Mouse (Mus musculus) lung, postnatal 0 days (tissue): ENCODE measurements at regions not wholly inside any gene's neighbourhood (a gene's known extent, or its start where the extent isn't known, plus 50 kb on each side); places are given as distances from the start of the nearest gene placed in this dataset.

Experiments
- ATAC-seq: fragments of 200-750 bp; cut with Nextera tagmentation; 2 replicates; pipeline ENCODE4 v1.8.0; 2017; ENCODE audit warnings: moderate library complexity
- DNase-seq: peaks from one replicate; pipeline ENCODE4 v3.0.0-alpha.2; 2016; ENCODE audit warnings: low spot score
- H3K27ac ChIP-seq: fragments of 300-500 bp; sonication (generic); 2 replicates; pipeline ENCODE4 v1.5.1; 2014; ENCODE audit warnings: antibody characterized with exemption, mild to moderate bottlenecking, low read length, mixed read lengths
- H3K27me3 ChIP-seq: fragments of 300-500 bp; sonication (generic); replicated peaks from 2 replicates; pipeline ENCODE4 v1.6.1; 2014; ENCODE audit warnings: low read length, mixed read lengths; ENCODE audit not compliant: insufficient read depth
- H3K36me3 ChIP-seq: fragments of 300-500 bp; sonication (generic); 2 replicates; pipeline ENCODE4 v1.6.1; 2014; ENCODE audit warnings: low read length, mixed read lengths; ENCODE audit not compliant: insufficient read depth
- H3K4me1 ChIP-seq: fragments of 300-500 bp; sonication (generic); 2 replicates; pipeline ENCODE4 v1.6.1; 2014; ENCODE audit warnings: antibody characterized with exemption, low read depth, low read length, mixed read lengths; ENCODE audit not compliant: insufficient read depth
- H3K4me2 ChIP-seq: fragments of 300-500 bp; sonication (generic); replicated peaks from 2 replicates; pipeline ENCODE4 v1.6.1; 2014; ENCODE audit warnings: low read depth, mild to moderate bottlenecking, low read length, moderate library complexity, mixed read lengths
- H3K4me3 ChIP-seq: fragments of 300-500 bp; sonication (generic); 2 replicates; pipeline ENCODE4 v1.5.1; 2014; ENCODE audit warnings: low read depth, low read length
- H3K9ac ChIP-seq: fragments of 300-500 bp; sonication (generic); replicated peaks from 2 replicates; pipeline ENCODE4 v1.6.1; 2014; ENCODE audit warnings: low read depth, mild to moderate bottlenecking
- H3K9me3 ChIP-seq: fragments of 300-500 bp; sonication (generic); 2 replicates; pipeline ENCODE4 v1.6.1; 2016; ENCODE audit warnings: low read length, mixed read lengths
- CTCF ChIP-seq: IDR thresholded peaks from 2 replicates; pipeline ENCODE4 v1.5.1; 2016; ENCODE audit warnings: antibody characterized with exemption, mild to moderate bottlenecking
- EP300 ChIP-seq: IDR thresholded peaks from 2 replicates; pipeline ENCODE4 v1.6.1; 2016; ENCODE audit warnings: antibody characterized with exemption, mild to moderate bottlenecking, control low read depth
- WGBS: fragments of 180-500 bp; shearing (Covaris S2); extraction: QIAGEN DNeasy Blood & Tissue Kit; methylation state at CpG from one replicate; pipeline ENCODE4 v1.1.7; 2014; 5-methylcytosine and 5-hydroxymethylcytosine counted together

- 63% methylated on average over 1 of the region's 1 CpGs for WGBS
- Histone ChIP-seq H3K4me2 (no peak overlapping the region), H3K4me3 (no peak overlapping the region), H3K27ac (no peak overlapping the region), H3K9me3 (no peaks in the 10 kb centered on the region), H3K27me3 (no peaks in the 10 kb centered on the region), H3K4me1 (no peaks in the 10 kb centered on the region), H3K9ac (no peak overlapping the region), H3K36me3 (no peaks in the 10 kb centered on the region)
- TF ChIP-seq EP300, result no peak
- no peak for TF ChIP-seq CTCF
- no peak for ATAC-seq
- no peak for DNase-seq
Observed at GRCm38 (mm10) chr4:52331361-52331951, 107.6 kb upstream of the Smc2 start.

- H3K36me3 ChIP-seq, result no peaks in the 10 kb centered on the region
- no peaks in the 10 kb centered on the region for H3K4me1 ChIP-seq
- H3K9ac ChIP-seq, result no peak overlapping the region
- DNase-seq (no peak), ATAC-seq (no peak)
- no peaks in the 10 kb centered on the region for H3K27me3 ChIP-seq
- H3K27ac ChIP-seq, result no peak overlapping the region
- H3K9me3 ChIP-seq, result no peaks in the 10 kb centered on the region
- H3K4me2 ChIP-seq, result no peak overlapping the region
- TF ChIP-seq CTCF, result no peak
- TF ChIP-seq EP300, result no peak
- H3K4me3 ChIP-seq, result no peak overlapping the region
- WGBS, result 66% methylated on average over 4 of the region's 4 CpGs
Observed at GRCm38 (mm10) chr4:52336365-52337017, 102.6 kb upstream of the Smc2 start.

GRCm38 (mm10) chr4:52341245-52341644, 97.8 kb upstream of the Smc2 start:
- Histone ChIP-seq H3K27me3 (no peaks in the 10 kb centered on the region), H3K9ac (no peak overlapping the region), H3K27ac (no peak overlapping the region), H3K4me1 (no peaks in the 10 kb centered on the region), H3K4me2 (no peak overlapping the region), H3K4me3 (no peak overlapping the region), H3K36me3 (no peaks in the 10 kb centered on the region), H3K9me3 (no peaks in the 10 kb centered on the region)
- TF ChIP-seq CTCF (no peak), EP300 (no peak)
- DNase-seq, result no peak
- no peak for ATAC-seq

- no peak overlapping the region for H3K4me3 ChIP-seq
- 54% methylated on average over 6 of the region's 6 CpGs for WGBS
- H3K9me3 ChIP-seq, result no peaks in the 10 kb centered on the region
- no peak overlapping the region for H3K27ac ChIP-seq
- TF ChIP-seq CTCF (peak; percentile 57), EP300 (no peak)
- H3K27me3 ChIP-seq, result no peaks in the 10 kb centered on the region
- no peak overlapping the region for H3K9ac ChIP-seq
- no peak overlapping the region for H3K4me2 ChIP-seq
- H3K36me3 ChIP-seq, result no peaks in the 10 kb centered on the region
- no peak for ATAC-seq
- no peak for DNase-seq
- no peaks in the 10 kb centered on the region for H3K4me1 ChIP-seq
Observed at GRCm38 (mm10) chr4:52361751-52362150, 77.3 kb upstream of the Smc2 start.

- no peaks in the 10 kb centered on the region for H3K9me3 ChIP-seq
- H3K27me3 ChIP-seq, result no peaks in the 10 kb centered on the region
- no peak overlapping the region for H3K4me2 ChIP-seq
- ATAC-seq, result no peak
- H3K4me1 ChIP-seq, result no peaks in the 10 kb centered on the region
- no peak overlapping the region for H3K27ac ChIP-seq
- WGBS, result 89% methylated on average over 4 of the region's 4 CpGs
- no peaks in the 10 kb centered on the region for H3K36me3 ChIP-seq
- TF ChIP-seq EP300, result no peak
- TF ChIP-seq CTCF, result no peak
- no peak overlapping the region for H3K4me3 ChIP-seq
- no peak for DNase-seq
- H3K9ac ChIP-seq, result no peak overlapping the region
Observed at GRCm38 (mm10) chr4:52365866-52366265, 73.2 kb upstream of the Smc2 start.

- no peaks in the 10 kb centered on the region for H3K36me3 ChIP-seq
- H3K4me2 ChIP-seq, result no peak overlapping the region
- H3K27ac ChIP-seq, result no peak overlapping the region
- H3K4me1 ChIP-seq, result no peaks in the 10 kb centered on the region
- 48% methylated on average over 3 of the region's 3 CpGs for WGBS
- no peaks in the 10 kb centered on the region for H3K27me3 ChIP-seq
- H3K9me3 ChIP-seq, result no peaks in the 10 kb centered on the region
- DNase-seq (peak; percentile 68), ATAC-seq (peak; percentile 87)
- TF ChIP-seq CTCF (no peak), EP300 (peak; percentile 65; the same call in 1 of the 2 replicates)
- H3K9ac ChIP-seq, result no peak overlapping the region
- H3K4me3 ChIP-seq, result no peak overlapping the region
Observed at GRCm38 (mm10) chr4:52368527-52368926, 70.5 kb upstream of the Smc2 start.
